Mouse (Mus musculus) right cerebral cortex, postnatal 25 days (tissue): Measurements from ENCODE around the gene Rad23a.

ENCODE experiments used
- DNase-seq: peaks from one replicate; pipeline ENCODE4 v3.0.0; 2022

The Rad23a gene

DNA sequence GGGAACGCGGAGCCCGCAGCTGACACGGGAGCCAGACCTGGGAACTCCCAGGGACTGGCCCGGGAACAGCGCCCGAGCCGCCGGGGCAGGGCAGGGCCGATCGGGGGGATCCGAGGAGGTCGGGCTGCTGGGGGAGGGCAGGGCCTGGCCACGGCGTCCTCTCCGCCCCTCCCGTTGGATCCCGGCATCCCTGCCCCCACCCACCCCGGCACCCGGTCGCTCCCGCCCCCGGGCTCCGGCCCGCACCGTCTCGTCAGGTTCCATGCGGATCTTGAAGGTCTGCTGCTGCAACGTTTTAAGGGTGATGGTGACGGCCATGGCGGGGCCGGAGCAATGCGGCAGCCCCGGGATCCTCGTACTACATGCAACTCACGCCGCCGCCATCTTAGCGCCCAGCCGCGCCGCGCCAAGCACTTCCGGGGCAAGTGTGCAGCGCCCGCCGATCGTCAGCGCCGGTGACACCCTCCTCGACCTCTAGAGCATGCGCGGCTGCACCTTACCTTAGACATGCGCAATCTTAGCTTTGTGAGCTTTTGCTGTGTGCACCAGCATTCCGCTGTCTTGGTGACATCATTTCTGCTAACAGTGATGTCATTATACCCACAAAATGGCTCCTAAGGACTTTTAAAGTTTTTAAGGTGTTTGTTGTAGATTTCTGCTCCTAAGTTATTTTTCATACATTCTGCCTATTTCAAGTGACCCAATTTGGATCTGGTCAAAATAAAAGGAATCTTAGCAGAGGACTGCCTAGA lies at the start of gene Rad23a:
TSS of gene Rad23a (minus strand) at position 418 of the 752 bp plus-strand sequence.
- peak; percentile 92 for DNase-seq

GRCm38 (mm10) chr8:84889141-84889540 lies 48.7 kb upstream of the Rad23a start:
- DNase-seq, result no peak

DNA sequence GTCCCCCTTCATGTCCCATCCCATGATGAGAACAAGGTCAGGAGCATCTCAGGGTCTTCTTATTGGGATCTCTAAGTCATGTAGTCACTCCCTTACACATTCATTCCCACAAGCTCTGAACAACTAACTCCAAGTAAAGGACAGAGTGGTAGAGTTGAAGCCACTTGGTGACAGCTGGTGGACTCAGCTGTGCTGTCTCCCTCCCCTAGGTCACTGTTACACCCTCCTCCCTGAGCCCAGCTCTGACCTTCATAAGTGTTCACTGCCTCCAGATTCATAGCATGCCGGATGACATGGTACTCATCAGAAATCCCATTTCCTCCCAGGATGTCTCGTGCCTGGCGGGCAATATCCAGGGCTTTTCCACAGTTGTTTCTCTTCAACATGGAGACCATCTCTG lies 47.8 kb upstream of the Rad23a start:
- no peak for DNase-seq

DNA sequence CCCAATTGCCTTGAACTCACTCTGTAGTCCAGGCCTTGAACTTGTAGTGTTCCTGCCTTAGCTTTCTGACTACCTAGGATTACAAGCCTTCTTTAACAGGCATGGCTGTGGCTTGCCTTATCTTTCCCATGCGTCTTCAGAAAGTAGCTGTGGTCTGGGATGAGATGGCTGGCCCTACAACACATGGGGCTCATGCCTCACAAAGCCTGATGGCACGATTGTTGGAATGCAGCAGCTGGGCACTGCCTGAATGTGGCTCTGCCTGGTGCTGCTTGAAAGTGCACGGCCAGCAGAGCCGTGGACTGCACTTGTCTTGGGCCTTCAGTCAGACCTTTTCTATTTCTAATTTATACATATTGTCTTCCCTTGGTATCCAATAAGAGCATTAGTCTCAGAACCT lies 44.3 kb upstream of the Rad23a start:
- DNase-seq, result no peak

- DNase-seq, result no peak
Observed at GRCm38 (mm10) chr8:84878915-84879314, 38.5 kb upstream of the Rad23a start.

GRCm38 (mm10) chr8:84877297-84878035 lies 37.0 kb upstream of the Rad23a start:
- no peak for DNase-seq

DNA sequence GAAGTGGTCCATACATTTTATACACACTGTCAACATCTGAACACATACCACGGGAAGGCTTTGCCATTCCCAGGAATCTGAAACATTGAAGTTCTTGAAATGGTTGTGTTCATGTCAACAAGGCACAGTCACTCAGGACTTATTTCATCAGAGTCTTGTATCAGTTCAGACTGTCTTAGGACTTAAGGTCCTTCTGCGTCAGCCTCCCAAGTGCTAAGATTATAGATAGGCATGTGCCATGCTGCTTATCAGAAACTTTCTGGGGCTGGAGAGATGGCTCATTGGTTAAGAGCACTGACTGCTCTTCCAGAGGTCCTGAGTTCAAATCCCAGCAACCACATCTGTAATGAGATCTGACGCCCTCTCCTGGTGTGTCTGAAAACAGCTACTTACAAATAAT lies 33.9 kb upstream of the Rad23a start:
- DNase-seq, result no peak

GRCm38 (mm10) chr8:84873016-84873415 lies 32.6 kb upstream of the Rad23a start:
- no peak for DNase-seq

DNA sequence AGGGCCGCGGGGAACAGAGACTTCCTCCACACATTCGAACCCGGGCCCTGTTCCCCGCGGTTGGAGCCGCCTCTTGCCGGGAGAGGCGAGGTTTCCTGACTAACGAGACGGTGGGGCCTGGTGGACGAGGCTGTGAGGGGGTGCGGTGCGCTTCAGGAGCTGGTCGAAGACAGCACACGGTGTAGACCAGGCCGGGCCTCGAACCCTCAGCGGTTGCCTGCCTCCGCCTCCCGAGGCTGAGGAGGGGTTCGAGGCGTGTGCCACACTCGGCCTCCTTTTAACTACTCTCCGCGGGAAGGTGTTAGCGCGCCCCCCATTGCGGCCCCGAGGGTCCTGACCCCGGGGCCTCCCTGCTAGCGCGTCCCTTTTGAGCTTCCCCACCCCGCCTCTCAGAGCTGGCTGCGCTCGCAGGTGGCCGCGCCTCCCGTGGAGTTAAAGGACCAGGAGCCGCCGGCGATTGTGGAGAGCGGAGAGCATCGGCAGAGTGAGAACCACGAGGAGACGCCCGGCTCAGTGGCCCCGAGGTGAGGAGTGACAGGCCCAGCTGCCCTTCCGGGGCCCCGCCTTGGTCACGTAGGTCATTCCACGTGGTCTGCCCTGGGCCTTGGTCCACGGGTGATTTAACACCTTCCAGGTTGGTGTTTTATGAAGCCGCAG lies 32.0 kb upstream of the Rad23a start:
- no peak for DNase-seq

GRCm38 (mm10) chr8:84871376-84872308 lies 31.2 kb upstream of the Rad23a start, which contains the start of gene Syce2:
Gene Syce2, plus strand, starts transcription at chr8:84872111.
- peak; percentile 43 for DNase-seq

- peak; percentile 92 for DNase-seq
Observed at GRCm38 (mm10) chr8:84856864-84857441, 16.5 kb upstream of the Rad23a start, which contains the start of gene Farsa. Gene Farsa, plus strand, starts transcription at chr8:84856989.

DNA sequence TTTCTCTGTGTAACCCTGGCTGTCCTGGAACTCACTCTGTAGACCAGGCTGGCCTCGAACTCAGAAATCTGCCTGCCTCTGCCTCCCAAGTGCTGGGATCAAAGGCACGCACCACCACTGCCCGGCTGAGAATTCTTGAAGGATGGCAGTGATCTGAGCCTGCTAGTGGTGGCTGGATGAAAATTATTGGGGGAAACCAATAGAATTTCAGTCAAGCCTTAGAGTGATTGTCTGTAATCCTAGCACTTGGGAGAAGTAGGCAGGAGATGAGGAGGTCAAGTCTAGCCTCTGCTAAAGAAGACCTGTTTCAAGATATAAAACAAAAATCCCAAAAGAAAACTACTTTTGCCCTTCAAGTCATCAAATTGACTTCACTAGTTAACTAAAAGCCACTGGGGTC lies 16.0 kb upstream of the Rad23a start:
- DNase-seq, result no peak

DNA sequence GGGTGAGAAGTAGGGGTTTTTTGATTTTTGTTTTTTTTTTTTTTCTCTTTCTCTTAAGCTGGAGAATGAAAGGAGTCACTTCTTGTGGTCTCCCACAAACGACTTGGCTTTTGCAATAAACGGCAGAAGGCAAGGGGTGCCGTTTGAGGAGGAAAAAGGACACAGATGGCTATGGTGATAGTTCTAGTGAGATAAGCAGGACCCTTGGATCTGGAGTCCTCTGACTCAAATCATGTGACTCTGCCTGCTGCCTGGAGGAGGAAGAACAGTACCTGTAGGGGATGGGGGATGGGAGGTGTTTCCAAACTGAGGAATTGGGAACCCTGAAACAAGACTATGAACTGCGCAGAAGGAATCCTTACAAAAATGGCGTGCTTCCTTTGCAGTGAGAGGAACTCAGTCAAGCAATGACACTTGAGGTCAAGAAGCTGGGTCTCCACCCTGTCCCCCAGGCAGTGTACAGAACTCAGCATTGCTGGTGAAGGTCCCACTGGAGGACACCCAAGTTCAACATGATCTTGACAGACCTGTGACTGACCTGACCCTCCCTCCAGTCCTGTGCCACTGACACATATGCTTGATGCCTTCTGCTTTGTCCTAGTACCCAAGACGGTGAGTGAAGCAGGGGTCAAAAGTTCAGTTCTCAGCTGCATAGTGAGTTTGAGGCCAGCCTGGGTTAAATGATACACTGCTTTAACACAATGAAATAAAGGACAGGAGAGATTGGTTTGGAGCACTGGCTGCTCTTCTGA lies 7.4 kb upstream of the Rad23a start:
- no peak for DNase-seq

GRCm38 (mm10) chr8:84846722-84847572 lies 6.5 kb upstream of the Rad23a start, which contains the start of gene Calr:
Gene Calr, minus strand, starts transcription at chr8:84846934.
- peak; percentile 99 for DNase-seq

DNA sequence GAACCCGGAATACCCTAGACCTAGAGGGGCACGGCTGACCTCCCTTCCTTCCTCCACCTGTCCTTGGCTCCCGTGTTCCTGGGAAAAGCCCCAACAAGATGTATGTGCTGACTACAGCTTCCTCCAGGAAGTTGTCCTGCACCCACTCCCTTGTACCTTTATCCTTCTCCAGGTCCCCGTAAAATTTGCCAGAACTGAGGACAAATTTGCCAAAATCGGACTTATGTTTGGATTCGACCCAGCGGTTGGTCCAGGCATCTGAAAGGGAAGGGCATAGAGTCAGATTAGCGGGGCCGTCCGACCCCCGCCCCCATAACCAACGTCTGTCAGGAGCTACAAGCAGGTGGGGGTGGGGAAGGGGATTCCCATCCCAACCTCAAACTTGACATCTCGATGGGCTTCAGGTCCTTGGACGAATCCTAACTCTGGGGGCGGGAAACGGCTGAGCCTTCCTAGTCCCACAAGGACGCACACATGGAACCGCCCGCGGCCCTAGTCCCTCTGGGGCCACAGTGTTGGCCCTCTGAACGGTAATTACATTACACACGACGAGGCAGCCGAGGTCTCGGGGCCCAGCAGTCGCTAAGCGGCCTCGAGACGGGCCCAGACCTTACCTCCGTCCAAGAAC lies 5.7 kb upstream of the Rad23a start:
- no peak for DNase-seq

DNA sequence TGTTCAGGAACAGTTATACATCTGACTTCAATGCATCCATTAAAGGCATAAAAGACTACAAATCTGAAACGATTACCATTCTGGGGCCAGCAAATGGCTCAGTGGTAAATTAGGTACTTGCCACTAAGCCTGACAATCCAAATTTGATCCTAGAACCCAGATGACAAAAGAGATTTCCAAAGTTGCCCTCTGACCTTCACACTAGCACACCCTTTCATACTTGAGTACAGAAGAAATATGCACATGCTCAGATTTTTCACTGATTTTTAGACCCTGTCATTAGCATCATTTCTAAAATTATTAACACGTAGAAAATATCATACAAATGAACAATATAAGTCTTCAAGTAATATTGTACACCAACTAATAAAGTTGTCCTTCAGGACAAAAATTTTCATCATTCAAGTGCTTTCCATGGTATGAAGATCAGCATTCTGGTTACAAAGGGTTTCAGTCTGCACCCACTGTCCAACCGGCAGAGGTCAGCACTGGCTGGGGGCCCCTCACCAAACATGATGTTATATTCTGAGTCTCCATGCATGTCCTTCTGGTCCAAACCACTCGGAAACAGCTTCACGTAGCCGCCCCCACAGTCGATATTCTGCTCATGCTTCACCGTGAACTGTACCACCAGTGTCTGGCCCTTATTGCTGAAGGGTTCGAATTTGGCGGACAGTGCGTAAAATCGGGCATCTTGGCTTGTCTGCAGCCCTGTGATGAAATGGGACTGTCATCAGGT lies 5.1 kb upstream of the Rad23a start:
- DNase-seq, result no peak

- DNase-seq, result no peak
Observed at GRCm38 (mm10) chr8:84844397-84845070, 4.1 kb upstream of the Rad23a start.

DNA sequence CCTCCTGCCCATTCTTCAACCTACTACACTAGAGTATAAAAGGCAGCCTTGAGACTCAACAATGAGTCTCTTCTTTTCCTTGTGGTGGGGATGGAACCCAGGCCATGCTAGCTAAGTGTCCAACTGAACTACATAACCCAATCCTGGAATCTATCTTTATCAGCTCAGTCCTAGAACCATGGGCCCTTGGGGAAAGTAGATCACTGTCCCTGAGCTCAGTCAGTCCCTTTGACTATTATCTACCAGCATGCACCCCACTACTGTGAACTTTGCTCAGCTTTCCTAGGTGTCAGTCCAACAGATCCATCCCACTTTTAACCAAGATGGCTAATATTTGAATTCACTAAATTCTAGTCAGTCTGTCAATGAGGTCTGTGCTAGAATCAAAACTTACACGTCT lies 1.0 kb upstream of the Rad23a start:
- DNase-seq, result no peak

DNA sequence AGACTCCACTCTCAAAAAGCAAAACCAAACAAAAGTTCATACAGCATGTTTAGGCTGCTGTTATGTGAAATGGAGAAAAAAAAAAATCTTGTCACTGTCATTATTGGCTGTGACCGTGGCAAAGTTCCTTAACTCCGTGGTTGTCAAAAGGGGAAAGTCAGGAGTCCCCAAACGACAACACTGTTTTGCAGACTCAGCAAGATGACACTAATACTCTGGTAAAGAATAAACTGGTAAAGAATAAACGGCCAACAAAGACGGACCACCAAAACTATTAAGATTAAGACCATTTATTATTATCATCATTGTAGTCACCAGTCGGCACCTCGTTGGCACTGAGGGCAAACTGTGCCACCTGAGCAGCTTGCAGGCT lies 604 bp downstream of the Rad23a start:
- DNase-seq, result no peak
